Mouse (Mus musculus) limb, embryonic 13.5 days (tissue): ENCODE results near the gene Rmnd5b. TPM values are rescaled to one million over a fixed set of nuclear protein-coding genes. Genes with fewer than 3 reads are reported as not detected.
A peak's percentile ranks its signal among the peaks of the same experiment; 100 is the strongest.
"Not testable (repeated sequence)": the region's sequence is repeated elsewhere in the genome, so short reads cannot be mapped to it uniquely, and the experiment has no call there.

Experiments
- ATAC-seq: fragments of 200-750 bp; cut with Nextera tagmentation; 2 replicates; pipeline ENCODE4 v1.8.0; 2017; ENCODE audit warnings: low read depth, moderate number of reproducible peaks, moderate TSS enrichment; ENCODE audit not compliant: low FRiP score
- H3K27ac ChIP-seq: fragments of 300-500 bp; sonication (generic); 2 replicates; pipeline ENCODE4 v1.5.1; 2015; ENCODE audit warnings: inconsistent platforms, mild to moderate bottlenecking, moderate library complexity
- H3K27me3 ChIP-seq: fragments of 300-500 bp; sonication (generic); 2 replicates; pipeline ENCODE4 v1.6.1; 2015; ENCODE audit warnings: mild to moderate bottlenecking, inconsistent platforms
- H3K36me3 ChIP-seq: fragments of 300-500 bp; sonication (generic); 2 replicates; pipeline ENCODE4 v1.6.1; 2015; ENCODE audit warnings: inconsistent platforms, mild to moderate bottlenecking, moderate library complexity
- H3K4me1 ChIP-seq: fragments of 300-500 bp; sonication (generic); 2 replicates; pipeline ENCODE4 v1.6.1; 2015; ENCODE audit warnings: inconsistent platforms
- H3K4me2 ChIP-seq: fragments of 300-500 bp; sonication (generic); replicated peaks from 2 replicates; pipeline ENCODE4 v1.6.1; 2015; ENCODE audit warnings: inconsistent platforms, mild to moderate bottlenecking, moderate library complexity
- H3K4me3 ChIP-seq: fragments of 300-500 bp; sonication (generic); 2 replicates; pipeline ENCODE4 v1.5.1; 2015; ENCODE audit warnings: moderate library complexity, mild to moderate bottlenecking, inconsistent platforms
- H3K9ac ChIP-seq: fragments of 300-500 bp; sonication (generic); 2 replicates; pipeline ENCODE4 v1.6.1; 2015; ENCODE audit warnings: mild to moderate bottlenecking, inconsistent platforms
- H3K9me3 ChIP-seq: fragments of 300-500 bp; sonication (generic); 2 replicates; pipeline ENCODE4 v1.6.1; 2016; ENCODE audit warnings: inconsistent platforms
- WGBS: fragments of 180-500 bp; shearing (Covaris S2); methylation state at CpG from one replicate; pipeline ENCODE4 v1.1.7; 2015; 5-methylcytosine and 5-hydroxymethylcytosine counted together
- polyA plus RNA-seq: library from polyadenylated mRNA; unstranded; fragments of >200 nt; fragmentation: Nextera tagmentation; extraction: Ambion mirVana; gene quantifications from 2 replicates; pipeline ENCODE4 v1.2.1, GENCODE M21; 2015

The Rmnd5b gene
- polyA plus RNA-seq, 1 experiment from 2014 or later: 51.8 TPM

- Histone ChIP-seq H3K27me3 (no peaks in the 10 kb centered on the region), H3K36me3 (peaks cover 26% of the 10 kb centered on the region), H3K9ac (no peak overlapping the region), H3K4me1 (peaks cover 31% of the 10 kb centered on the region), H3K27ac (no peak overlapping the region), H3K4me2 (peak overlapping the region; percentile 88), H3K9me3 (no peaks in the 10 kb centered on the region), H3K4me3 (peak overlapping the region; percentile 85)
- WGBS: 45% methylated on average over 8 of the region's 8 CpGs
- ATAC-seq: peak; percentile 44; the same call in 1 of the 2 replicates
Measured at GRCm38 (mm10) chr11:51618894-51619408, 16.7 kb downstream of the Rmnd5b start.

- WGBS: 6% methylated on average over 4 of the region's 4 CpGs
- H3K36me3 ChIP-seq: peaks cover 13% of the 10 kb centered on the region
- ATAC-seq: no peak
Measured at GRCm38 (mm10) chr11:51617693-51618092, 18.0 kb downstream of the Rmnd5b start.

GRCm38 (mm10) chr11:51616113-51616512, 19.6 kb downstream of the Rmnd5b start:
- H3K9me3 ChIP-seq, H3K27me3 ChIP-seq, H3K9ac ChIP-seq, H3K36me3 ChIP-seq, ATAC-seq: not testable (repeated sequence)
- Histone ChIP-seq H3K27ac (0 out of 2 replicates have a peak overlapping the region, but pooled peaks have one; percentile 83), H3K4me2 (peak overlapping the region; percentile 76), H3K4me1 (peaks cover 26% of the 10 kb centered on the region), H3K4me3 (peak overlapping the region; percentile 46)
- WGBS: 88% methylated on average over 7 of the region's 7 CpGs

More at GRCm38 (mm10) chr11:51617693-51618092, 18.0 kb downstream of the Rmnd5b start:
- no peak overlapping the region for H3K4me3 ChIP-seq
- peaks cover 31% of the 10 kb centered on the region for H3K4me1 ChIP-seq
- H3K27me3 ChIP-seq: no peaks in the 10 kb centered on the region
- H3K4me2 ChIP-seq: no peak overlapping the region
- no peak overlapping the region for H3K27ac ChIP-seq
- H3K9ac ChIP-seq: no peak overlapping the region
- no peaks in the 10 kb centered on the region for H3K9me3 ChIP-seq

GRCm38 (mm10) chr11:51615601-51616000, 20.1 kb downstream of the Rmnd5b start:
- Histone ChIP-seq H3K4me1 (peaks cover 20% of the 10 kb centered on the region), H3K27ac (peak overlapping the region; percentile 83), H3K9me3 (no peaks in the 10 kb centered on the region), H3K36me3 (no peaks in the 10 kb centered on the region), H3K4me2 (peak overlapping the region; percentile 76), H3K27me3 (no peaks in the 10 kb centered on the region), H3K9ac (peak overlapping the region; percentile 76), H3K4me3 (peak overlapping the region; percentile 46)
- ATAC-seq: peak; percentile 57
- WGBS: 5% methylated on average over 14 of the region's 14 CpGs

- peak overlapping the region; percentile 76 for H3K4me2 ChIP-seq
- WGBS: 34% methylated on average over 7 of the region's 7 CpGs
- H3K9me3 ChIP-seq: no peaks in the 10 kb centered on the region
- H3K27me3 ChIP-seq: no peaks in the 10 kb centered on the region
- H3K36me3 ChIP-seq: no peaks in the 10 kb centered on the region
- peak overlapping the region; percentile 83; the same call in 1 of the 2 replicates for H3K27ac ChIP-seq
- no peak for ATAC-seq
- H3K4me1 ChIP-seq: peaks cover 16% of the 10 kb centered on the region
- peak overlapping the region; percentile 76 for H3K9ac ChIP-seq
- H3K4me3 ChIP-seq: peak overlapping the region; percentile 46
Measured at GRCm38 (mm10) chr11:51615129-51615528, 20.6 kb downstream of the Rmnd5b start.

- H3K4me1 ChIP-seq: peaks cover 14% of the 10 kb centered on the region
- H3K4me2 ChIP-seq: no peak overlapping the region
- no peaks in the 10 kb centered on the region for H3K27me3 ChIP-seq
- WGBS: 83% methylated on average over 8 of the region's 8 CpGs
- 0 out of 2 replicates have a peak overlapping the region, but pooled peaks have one; percentile 1 for H3K9ac ChIP-seq
- H3K27ac ChIP-seq: no peak overlapping the region
- H3K4me3 ChIP-seq: no peak overlapping the region
- no peak for ATAC-seq
- no peaks in the 10 kb centered on the region for H3K36me3 ChIP-seq
- H3K9me3 ChIP-seq: no peaks in the 10 kb centered on the region
Measured at GRCm38 (mm10) chr11:51614256-51614655, 21.4 kb downstream of the Rmnd5b start.

GRCm38 (mm10) chr11:51609940-51610339, 25.8 kb downstream of the Rmnd5b start:
- H3K4me3 ChIP-seq, H3K4me2 ChIP-seq, H3K27ac ChIP-seq, ATAC-seq, H3K36me3 ChIP-seq, H3K27me3 ChIP-seq, H3K9me3 ChIP-seq, H3K9ac ChIP-seq: not testable (repeated sequence)
- 85% methylated on average over 5 of the region's 5 CpGs for WGBS
- peaks cover 13% of the 10 kb centered on the region for H3K4me1 ChIP-seq

GRCm38 (mm10) chr11:51609266-51609909, 26.3 kb downstream of the Rmnd5b start:
- WGBS: 86% methylated on average over 3 of the region's 3 CpGs
- ATAC-seq: no peak
- H3K9ac ChIP-seq: no peak overlapping the region

GRCm38 (mm10) chr11:51607096-51607738, 28.5 kb downstream of the Rmnd5b start:
- Histone ChIP-seq H3K36me3 (peaks cover 35% of the 10 kb centered on the region), H3K27me3 (no peaks in the 10 kb centered on the region), H3K27ac (peak overlapping the region; percentile 94), H3K9ac (peak overlapping the region; percentile 100), H3K9me3 (no peaks in the 10 kb centered on the region), H3K4me3 (peak overlapping the region; percentile 95), H3K4me2 (peak overlapping the region; percentile 93), H3K4me1 (peaks cover 37% of the 10 kb centered on the region)
- ATAC-seq: peak; percentile 37; the same call in 1 of the 2 replicates
- WGBS: 7% methylated on average over 15 of the region's 15 CpGs

More at GRCm38 (mm10) chr11:51609266-51609909, 26.3 kb downstream of the Rmnd5b start:
- H3K4me3 ChIP-seq: no peak overlapping the region
- H3K9me3 ChIP-seq: no peaks in the 10 kb centered on the region
- peaks cover 17% of the 10 kb centered on the region for H3K4me1 ChIP-seq
- no peak overlapping the region for H3K27ac ChIP-seq
- no peak overlapping the region for H3K4me2 ChIP-seq
- H3K27me3 ChIP-seq: no peaks in the 10 kb centered on the region
- peaks cover 14% of the 10 kb centered on the region for H3K36me3 ChIP-seq

- Histone ChIP-seq H3K4me2 (peak within 1 kb of the TSS; percentile 93), H3K27me3 (no peaks in the 10 kb centered on the region), H3K4me1 (peaks cover 44% of the 10 kb centered on the region), H3K9me3 (no peaks in the 10 kb centered on the region), H3K36me3 (peaks cover 42% of the 10 kb centered on the region), H3K9ac (peak within 1 kb of the TSS; percentile 100), H3K27ac (peak within 1 kb of the TSS; percentile 94), H3K4me3 (peak within 1 kb of the TSS; percentile 95)
- WGBS: under 1% methylated on average over 91 of the region's 91 CpGs
- peak; percentile 93 for ATAC-seq
Measured at GRCm38 (mm10) chr11:51606447-51607095, 29.1 kb downstream of the Rmnd5b start, which contains the start of gene Hnrnpab. TSS of gene Hnrnpab (minus strand) at chr11:51606847.

GRCm38 (mm10) chr11:51605602-51606446, 29.9 kb downstream of the Rmnd5b start:
- Histone ChIP-seq H3K4me1 (peaks cover 51% of the 10 kb centered on the region), H3K36me3 (peaks cover 49% of the 10 kb centered on the region), H3K9me3 (no peaks in the 10 kb centered on the region), H3K27me3 (no peaks in the 10 kb centered on the region), H3K9ac (peak overlapping the region; percentile 100), H3K4me2 (peak overlapping the region; percentile 93), H3K27ac (peak overlapping the region; percentile 94), H3K4me3 (peak overlapping the region; percentile 95)
- ATAC-seq: peak; percentile 76
- WGBS: under 1% methylated on average over 76 of the region's 81 CpGs
